Mouse (Mus musculus): ENCODE results near the gene 4930432K21Rik.

The 4930432K21Rik gene

DNA sequence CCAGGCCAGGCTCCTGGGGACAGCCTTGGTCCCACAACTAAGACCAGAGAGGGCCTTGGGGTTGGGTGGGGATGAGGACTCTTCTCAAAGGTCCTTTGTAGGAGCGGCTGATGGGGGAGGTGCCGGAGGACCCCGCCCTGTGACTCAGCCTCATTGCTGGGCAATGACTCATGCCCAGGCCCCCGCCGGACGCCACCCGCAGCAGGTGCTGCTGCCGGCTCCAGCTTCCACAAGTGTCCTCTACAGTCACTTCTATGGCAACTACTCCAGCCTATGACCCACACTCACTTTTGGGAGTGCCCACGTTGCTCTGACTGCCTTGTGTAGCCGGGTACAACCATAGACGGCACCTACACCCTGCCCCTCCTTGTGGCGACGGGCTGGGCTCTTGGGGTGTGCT, 44.2 kb downstream of the 4930432K21Rik start:
- no peak for DNase-seq (ENCODE audit: low read depth, low spot score)

DNA sequence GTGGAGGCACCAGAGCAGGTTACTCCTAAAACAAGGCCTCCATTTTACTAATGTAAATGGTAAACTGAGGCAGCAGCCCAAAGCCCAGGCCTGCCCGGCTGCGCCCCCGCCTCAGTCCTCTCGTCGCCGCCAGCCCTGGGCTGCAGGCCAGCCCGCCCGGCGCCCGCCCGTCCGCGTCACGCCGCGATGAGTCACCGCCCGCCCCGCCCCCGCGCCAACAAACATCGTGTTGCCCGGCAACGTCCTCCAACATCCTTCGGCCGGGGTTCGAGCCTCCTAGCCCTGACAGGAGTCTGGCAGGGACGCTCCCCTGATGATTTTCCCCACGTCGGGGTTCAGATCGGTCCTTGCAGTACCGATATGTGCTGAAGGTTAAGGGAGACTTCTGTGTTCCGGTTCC, 44.7 kb downstream of the 4930432K21Rik start:
- no peak for DNase-seq (ENCODE audit: low read depth, low spot score)

DNA sequence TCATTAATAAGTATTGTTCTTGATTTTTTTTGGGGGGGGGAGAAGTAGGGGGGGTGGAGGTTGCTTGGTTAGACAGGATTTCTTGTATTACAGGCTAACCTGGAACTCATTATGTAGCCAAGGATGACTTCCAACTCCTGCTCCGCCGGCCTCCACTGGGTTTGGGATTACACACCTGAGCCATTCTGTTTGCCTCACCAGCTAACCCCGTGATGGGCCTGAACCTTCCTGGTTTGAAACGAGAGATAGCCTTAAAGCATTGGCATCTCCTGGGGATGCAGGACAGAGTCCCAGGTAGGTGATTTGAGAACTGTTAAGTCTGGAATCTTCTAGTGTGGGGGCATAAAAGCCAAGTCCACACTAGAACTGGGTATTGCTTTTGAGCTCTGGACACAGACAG, 45.3 kb downstream of the 4930432K21Rik start:
- DNase-seq (ENCODE audit: low read depth, low spot score): no peak

DNA sequence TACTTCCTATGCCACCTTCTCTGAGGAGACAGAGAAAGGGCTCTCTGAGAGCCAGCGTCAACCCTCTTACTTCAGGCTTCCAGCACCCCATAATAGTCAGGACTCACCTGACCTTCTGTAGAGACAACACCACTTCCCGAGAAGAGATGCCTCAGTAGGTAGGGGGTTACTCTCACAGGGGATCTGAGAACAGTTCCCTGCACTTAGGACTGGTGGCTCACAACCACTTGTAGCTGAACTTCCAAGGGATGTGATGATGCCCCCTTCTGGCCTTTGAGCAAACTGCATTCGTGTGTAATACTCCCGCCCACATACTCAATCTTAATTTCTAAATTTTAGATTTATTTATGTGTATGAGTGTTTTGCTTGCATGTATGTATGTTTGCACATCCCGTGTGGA, 45.7 kb downstream of the 4930432K21Rik start:
- no peak for DNase-seq (ENCODE audit: low read depth, low spot score)

DNA sequence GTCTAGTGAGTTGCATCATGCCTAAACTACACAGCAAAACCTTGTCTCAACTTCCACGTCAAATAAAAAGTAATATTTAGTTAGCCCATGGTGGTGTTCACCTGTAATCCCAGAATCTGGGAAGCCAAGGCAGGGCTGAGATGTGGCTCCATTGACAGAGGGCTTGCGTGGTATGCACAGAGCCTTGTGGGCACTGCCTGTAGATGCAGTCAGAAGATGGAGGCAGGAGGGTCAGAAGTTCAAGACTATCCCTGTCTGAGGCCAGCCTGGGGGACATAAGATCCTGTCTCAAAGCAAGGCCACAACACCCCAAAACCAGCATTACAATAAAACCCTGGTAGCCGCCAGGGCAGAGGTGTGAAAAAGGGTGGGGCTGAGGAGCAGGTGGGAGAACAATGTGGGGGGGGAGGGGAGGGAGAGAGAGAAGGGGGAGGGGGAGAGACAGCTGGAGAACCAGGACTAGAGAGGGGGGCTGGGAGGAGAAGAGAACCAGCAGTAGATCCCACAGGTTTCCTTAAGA, 46.5 kb downstream of the 4930432K21Rik start:
- DNase-seq (ENCODE audit: low read depth, low spot score): no peak

DNA sequence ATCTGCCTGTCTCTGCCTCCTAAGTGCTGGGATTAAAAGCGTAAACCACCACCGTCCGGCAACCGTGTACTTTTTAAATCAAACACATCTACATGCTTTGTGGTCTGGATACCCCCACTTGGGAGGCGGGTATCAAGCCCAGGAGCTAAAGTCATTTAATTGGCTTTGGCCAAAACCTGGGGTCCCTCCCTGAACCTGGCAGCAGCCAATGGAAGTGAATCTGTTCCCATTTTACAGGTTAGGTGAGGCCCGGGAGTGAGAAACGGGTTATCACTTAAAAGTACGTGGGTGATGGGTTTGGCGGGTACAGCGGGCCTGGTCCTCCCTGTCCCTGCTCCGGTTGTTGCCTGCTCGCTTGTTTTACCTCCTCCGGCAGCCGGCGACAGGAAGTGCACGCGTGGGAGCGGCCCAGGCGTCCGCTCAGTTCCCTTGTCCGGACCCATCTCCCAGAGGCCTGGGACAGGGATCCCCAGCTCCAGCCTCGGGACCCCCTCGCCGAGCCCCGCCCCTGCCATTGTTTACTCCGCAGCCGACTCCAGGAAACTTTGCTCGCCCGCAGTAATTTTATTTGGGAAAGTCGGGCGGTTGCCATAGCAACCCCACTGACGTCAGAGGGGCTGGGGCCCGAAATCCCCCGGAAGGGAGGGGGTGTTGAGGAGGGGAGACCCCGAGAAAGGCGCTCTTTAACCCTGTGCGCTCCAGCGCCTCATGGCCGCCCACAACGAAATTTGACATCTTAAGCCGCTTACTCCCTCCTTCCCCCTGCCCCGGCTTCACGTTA, 49.5 kb downstream of the 4930432K21Rik start:
- peak; percentile 99 for DNase-seq (ENCODE audit: low read depth, low spot score)

DNA sequence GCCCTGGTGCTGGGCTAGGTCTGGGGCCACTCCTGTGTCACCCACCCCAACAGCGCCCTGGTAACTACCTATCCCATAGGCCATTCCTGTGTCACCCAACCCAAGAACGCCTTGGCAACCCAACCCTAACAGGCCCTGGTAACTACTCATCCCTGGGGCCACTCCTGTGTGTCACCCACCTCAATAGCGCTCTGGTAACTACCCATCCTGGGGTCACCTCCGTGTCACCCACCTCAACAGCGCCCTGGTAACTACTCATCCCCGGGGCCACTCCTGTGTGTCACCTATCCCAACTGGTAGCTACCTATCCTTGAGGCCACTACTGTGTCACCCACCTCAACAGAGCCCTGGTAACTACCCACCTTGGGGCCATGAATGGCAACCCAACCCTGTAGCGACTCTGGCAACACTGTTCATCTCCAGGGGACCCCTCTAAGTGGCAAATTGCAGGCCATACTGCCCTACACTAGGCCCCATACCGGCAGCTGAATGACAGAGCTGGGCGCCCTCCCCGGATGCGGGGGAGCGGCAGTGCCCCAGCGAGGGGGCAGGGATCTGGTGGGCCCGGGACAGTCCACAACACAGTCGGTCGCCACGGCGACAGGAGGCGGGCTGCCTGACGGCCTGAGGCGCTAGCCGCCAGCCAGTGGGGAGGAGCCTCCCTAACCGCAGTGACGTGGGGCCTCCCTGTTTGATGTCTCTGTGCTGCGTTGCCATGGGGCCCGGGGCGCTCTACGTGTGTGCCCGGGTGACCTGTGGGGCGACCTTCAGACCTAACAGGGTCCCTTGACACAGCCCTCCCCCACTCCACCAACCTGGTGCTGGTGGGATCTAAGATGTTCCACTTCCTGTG, 50.3 kb downstream of the 4930432K21Rik start:
- DNase-seq (ENCODE audit: low read depth, low spot score): peak; percentile 92

DNA sequence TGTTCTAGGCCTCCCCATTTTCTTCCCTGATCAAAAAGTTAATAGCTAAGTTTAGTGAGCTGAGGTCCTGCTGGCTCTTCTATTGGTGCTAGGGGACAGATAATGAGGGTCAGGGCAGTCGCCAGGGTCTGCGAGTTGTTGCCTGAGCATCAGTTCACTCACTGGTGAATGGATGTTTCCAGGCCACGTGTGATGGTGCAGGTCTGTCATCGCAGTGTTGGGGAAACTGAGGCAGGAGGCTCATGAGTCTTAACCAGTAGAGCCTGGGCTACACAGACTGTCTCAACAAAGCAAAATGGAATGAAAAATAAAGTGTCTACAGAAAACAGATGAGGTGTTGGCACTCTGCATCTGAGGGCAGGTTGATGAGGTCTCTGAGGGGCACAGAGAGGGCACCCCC, 51.0 kb downstream of the 4930432K21Rik start:
- DNase-seq (ENCODE audit: low read depth, low spot score): no peak

DNA sequence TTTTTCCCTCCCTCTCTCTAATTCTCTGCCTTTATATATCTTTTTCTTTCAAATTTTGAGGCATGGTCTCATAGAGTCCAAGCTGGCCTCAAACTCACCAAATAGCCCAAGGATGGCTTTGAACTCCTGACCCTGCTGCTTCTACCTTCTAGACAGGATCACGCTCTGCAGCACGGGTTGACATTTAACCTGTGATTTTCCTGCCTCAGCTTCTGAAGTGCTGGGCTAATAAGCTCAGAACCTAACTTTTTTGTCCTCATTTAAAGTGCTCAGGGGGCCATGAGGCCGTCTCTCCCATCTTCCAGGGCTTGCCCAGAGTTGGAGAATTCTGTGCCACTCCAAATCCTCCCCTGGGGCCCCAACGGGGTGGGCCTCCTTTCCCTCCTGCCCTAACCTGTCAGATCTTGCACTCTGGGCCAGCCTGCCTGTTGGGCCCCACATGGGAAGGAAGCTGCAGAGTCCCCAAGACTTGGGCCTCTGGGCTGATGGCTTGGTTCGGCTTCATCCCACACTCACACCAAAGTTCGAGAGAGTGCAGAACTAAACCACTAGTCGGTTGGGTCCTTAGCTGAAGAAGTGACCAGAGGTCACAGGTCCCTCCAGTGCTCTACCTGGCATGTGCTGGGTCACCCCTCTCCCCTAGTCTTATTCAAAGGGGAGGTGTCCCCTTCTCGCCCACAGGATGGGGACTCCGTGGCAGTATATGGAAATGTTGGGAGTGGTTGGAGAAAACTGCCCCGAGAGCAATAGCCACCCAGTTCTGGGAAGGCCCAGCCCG, 51.7 kb downstream of the 4930432K21Rik start:
- no peak for DNase-seq (ENCODE audit: low read depth, low spot score)

DNA sequence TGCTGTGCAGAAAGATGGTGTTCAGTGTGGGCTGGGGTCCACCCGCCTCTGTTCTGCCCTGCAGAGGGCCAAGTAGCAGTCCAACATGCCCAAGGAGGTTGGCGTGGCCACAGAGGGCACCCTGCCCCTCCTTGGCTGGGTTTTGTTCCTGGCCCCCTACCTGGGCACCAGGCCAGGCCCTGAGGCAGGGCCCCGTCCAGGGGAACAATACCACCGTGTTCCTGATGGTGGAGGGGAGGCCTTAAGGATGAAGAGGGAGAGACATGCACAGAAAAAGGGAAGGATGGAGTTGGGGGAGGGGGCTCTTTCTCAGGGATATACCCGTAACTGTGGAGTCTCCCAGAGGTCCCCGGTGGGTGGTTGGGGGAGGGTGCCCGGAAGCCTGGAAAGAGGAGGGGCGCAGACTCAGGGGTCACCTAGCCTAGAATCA, 52.3 kb downstream of the 4930432K21Rik start:
- DNase-seq (ENCODE audit: low read depth, low spot score): no peak

DNA sequence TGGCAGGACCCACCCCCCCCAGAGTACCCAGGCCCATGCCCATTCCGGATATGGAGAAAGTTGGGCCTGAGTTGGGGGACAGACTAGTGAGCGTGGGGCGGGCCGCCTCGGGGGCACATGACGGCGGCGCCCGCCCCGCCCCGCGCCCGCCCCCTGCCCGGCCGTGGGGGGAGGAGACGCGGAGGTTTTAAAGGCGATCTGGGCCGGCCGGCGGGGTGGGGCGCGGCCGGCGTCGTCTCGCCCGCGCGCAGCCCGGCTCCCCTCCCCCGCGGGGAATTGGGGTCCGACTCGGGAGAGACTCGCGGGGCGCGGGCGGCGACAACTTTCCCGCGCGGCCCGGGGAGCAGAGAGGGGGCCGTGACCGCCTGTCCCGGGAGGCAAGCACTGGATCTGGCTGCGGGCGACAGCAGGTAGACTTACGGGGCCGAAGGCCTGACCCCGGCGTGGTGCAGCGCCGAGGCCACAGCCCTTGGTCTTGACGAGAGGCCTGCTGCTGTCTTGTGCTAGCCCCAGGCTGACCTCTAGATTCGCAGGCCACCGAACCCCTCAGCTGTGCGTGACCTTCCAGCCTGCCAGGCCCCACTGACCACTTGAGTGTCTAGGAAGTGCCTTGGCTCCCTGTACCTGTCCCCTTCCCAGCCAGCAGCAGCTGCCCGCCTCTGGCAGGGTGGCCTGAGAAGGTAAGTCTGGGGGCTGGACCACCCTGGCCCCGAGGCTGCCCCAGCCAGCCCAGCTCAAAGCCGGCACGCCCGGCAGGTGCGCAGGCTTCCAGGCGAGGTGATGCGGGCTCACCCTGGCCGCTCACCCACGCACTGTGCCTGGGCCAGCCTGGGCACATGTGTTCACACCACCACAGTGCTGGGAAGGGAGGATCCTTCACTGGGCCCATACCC, 53.1 kb downstream of the 4930432K21Rik start:
- DNase-seq (ENCODE audit: low read depth, low spot score): no peak

DNA sequence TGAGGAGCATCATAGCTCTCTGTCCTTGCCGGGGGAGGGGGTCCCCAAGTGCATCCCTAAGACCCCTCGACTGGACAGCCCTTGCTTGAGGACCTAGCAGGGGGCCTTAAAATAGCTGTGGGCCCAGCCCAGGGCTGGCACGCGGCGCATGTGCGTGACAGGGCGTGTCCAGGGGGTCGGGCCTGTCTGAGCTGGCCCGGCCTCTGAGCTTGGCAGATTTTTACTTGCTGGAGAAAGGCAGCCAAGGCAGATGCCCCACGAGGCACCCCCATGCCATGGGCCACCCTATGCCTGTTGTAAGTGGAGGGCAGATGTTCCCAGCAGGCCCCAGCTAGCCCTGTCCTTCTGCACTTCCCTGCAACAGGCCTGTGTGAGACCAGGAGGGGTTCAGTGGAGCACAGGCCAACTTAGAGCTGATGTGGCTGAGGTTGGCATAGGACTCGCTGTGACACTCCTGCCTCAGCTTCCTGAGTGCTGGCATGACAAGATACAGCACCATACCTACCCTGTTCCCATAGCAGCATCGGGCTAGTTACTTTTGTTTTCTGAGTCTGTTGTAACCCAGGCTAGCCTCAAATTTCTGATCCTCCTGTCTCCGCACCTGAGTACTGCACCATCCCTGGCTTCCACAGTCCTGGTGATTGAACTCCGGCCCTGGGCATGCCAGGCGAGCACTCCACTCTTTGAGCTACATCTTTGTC, 53.9 kb downstream of the 4930432K21Rik start:
- no peak for DNase-seq (ENCODE audit: low read depth, low spot score)

DNA sequence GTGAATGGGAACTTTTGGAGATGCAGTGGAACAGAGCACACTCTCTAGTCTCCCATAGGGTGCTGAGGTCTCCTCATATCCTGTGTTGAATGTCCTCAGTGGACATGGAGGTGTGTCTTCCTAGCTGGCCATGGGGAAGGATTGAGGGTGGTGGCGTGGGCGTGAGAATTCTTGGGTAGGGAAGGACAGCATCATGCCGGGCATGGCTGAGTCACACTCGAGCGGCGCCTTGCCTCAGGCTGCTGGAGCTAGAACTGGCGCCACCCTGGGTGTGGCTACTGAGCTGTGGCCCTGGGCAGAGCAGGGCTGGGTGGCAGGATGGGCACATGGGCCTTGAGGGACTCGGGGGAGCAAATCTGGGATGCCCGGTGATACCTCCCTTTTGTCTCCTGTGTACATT, 54.6 kb downstream of the 4930432K21Rik start:
- DNase-seq (ENCODE audit: low read depth, low spot score): no peak

DNA sequence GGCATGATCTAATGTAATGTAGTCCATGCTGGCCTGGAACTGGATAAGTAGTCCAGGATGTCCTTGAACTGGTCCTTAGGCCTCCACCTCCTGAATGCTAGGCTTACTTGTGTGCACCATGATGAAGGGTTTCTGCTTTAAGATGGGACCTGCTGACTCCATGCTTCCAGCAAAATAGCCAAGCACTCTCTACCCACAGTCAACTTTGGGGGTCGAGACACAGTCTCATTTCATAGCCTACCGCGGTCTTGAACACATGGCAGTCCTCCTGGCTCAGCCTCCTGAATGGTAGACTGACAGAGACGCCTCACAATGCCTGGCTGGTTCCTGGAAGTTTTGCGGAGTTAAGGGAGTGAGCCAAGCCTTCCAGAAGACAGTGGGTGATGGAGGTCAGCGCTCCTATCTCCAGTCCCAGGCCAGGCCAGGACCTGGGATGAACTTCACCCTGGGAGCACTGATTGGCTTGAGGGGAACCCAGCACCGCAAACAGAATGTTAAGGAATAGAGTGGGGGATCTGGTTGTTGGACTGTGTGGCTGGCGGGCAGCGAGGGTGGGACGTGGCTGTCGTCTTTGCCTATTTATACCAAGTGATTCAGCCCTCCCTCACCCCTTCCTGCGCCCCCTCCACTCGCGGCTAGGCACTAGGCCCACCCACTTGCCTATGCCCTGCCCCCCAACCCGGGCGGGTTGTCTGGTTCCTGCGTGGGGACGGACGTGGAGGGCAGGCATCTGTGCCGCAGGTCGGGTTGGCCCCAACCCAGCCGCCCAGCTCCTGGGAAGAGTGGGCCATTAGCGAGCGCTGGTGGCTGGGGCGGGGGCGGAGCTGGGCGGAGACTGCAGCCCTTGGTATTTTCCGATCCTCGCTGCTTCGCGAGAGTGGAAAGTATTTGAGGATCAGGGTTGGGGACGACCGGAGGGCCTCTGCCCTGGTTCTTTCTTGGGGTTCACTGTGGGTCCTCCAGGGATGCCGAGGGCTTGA, 55.4 kb downstream of the 4930432K21Rik start:
- DNase-seq (ENCODE audit: low read depth, low spot score): no peak

DNA sequence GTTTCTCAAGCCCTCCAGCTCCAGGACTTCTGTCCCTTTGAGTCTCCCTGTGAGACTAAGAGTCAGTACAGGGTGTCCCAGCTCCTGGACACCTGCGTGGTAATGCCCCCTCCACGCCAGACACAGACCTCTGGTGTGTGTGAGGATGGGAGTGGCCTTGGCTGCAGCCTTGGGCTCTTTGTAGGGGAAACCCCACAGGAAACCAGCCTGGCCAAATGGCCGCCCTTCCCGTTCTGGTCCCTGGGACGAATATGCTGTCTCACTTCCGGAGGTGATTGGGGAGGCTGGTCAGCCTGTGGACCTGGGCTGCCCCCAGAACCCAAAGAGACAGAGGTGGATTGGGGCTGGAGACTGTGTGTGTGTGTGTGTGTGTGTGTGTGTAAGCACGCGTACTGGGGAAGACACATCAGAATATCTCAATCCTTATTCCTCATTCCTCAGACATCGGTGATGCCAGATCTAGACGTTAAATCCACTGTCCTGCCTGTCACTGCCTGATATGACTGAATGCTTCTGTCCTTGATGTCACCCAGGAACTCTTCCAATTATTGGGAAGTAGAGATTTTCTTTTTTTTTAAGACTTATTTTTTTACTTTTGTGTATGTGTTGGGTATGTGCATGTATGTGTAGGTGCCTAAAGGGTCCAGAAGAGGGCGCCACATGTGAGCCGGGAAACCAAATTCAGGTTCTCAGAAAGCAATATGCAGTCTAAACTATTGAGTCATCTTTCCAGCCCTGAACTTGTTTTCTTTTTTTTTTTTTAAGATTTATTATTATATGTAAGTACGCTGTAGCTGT, 56.3 kb downstream of the 4930432K21Rik start:
- no peak for DNase-seq (ENCODE audit: low read depth, low spot score)

DNA sequence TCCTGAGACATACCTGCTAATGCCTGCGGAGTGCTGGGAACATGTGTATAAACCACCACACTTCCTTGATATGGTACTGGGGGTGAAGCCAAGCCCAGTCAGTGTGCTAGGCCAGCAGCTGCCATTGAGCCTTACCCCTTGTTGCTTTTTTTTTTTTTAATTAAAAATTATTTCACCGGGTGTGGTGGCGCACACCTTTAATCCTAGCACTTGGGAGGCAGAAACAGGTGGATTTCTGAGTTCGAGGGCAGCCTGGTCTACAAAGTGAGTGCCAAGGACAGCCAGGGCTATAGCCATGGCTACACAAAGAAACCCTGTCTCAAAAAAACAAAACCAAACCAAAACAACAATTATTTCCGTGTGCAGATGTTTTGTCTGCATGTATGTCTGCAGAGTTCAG, 57.2 kb downstream of the 4930432K21Rik start:
- DNase-seq (ENCODE audit: low read depth, low spot score): no peak

DNA sequence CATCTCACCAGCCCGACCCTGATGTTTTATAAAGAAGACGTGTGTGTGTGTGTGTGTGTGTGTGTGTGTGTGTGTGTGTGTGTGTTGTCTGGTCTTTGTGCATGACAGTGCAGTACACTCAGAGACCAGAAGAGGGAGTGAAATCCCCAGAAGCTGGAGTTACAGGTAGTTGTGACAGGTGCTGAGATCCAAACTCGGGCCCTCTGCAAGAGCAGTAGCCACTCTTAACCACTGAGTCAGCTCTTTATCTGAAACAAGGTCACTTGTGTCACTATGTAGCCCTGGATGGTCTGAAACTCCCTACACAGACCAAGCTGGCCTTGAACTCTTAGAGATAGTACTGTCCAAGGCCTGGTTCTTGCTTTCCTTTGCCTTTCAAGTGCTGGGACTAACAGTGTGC, 58.8 kb downstream of the 4930432K21Rik start:
- DNase-seq (ENCODE audit: low read depth, low spot score): no peak

DNA sequence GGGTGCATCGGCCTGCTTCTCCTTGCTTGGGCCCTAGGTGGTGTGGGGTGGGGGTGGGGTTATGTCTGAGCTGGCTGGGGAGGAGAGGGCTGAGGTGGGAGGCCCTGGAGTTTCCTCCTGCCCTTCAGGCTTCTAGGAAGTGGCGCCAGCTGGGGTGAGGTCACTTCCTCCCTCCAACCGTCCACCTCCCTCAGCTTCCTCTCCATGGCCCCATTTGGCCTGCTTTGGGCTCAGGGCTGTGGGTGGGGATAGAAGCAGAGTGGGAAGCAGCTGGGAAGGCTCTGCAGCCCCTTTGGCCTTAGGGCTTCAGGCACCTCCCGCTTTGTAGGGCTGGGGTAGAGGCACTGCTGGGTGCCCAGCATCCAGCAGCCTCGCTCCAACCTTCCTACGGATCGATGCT, 60.0 kb downstream of the 4930432K21Rik start:
- DNase-seq (ENCODE audit: low read depth, low spot score): no peak
